Mouse (Mus musculus) stomach, postnatal 0 days (tissue): Measurements from ENCODE around the gene Cry2.

Experiments used
- CTCF ChIP-seq: IDR thresholded peaks from 2 replicates; pipeline ENCODE4 v1.5.1; 2016; ENCODE audit warnings: antibody characterized with exemption, low read depth, mild to moderate bottlenecking, moderate library complexity
- EP300 ChIP-seq: optimal IDR thresholded peaks from 2 replicates; pipeline ENCODE3; 2016; ENCODE audit warnings: antibody characterized with exemption

GRCm38 (mm10) chr2:92403776-92404319, 30.0 kb downstream of the Cry2 start:
- TF ChIP-seq EP300, result no peak
- TF ChIP-seq CTCF, result no peak
